Mouse (Mus musculus) brain, embryonic 14.5 days (tissue): Measurements from ENCODE around the gene Aff3.

Experiments used
- CTCF ChIP-seq: fragments of 200-500 bp; IDR thresholded peaks from 2 replicates; pipeline ENCODE4 v1.5.1; 2012; ENCODE audit warnings: inconsistent platforms, mild to moderate bottlenecking, moderate library complexity, borderline replicate concordance; ENCODE audit not compliant: insufficient read depth, insufficient read length; ENCODE audit errors: extremely low read depth
- POLR2A ChIP-seq: fragments of 200-500 bp; IDR thresholded peaks from 2 replicates; pipeline ENCODE4 v1.6.1; 2012; ENCODE audit warnings: mild to moderate bottlenecking, inconsistent platforms, borderline replicate concordance; ENCODE audit not compliant: poor library complexity, insufficient read depth, insufficient read length, severe bottlenecking; ENCODE audit errors: extremely low read depth

DNA sequence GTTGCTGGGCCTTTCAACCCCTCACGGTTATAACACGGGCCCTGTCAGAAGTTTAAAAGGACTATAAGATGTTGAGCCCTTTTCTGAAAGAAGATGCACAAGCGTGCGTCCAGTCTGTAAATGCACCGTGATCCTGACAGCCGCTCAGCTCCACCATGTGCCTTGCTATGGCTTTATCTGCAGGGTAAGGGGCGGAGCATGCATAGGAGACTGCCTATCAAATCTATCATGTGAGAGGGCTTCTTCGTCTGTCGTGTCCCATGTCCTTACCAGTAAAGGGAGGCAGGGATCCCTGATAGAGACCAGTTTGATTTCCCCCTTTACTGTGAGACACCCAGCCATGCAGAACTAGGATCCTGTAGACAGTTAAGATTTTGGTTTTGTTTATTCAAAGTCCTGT is 222.3 kb downstream of the Aff3 start:
- no peak for TF ChIP-seq CTCF
- no peak for TF ChIP-seq POLR2A
